Mouse (Mus musculus): Measurements from ENCODE around the gene Kdf1. TPM values are rescaled to one million over a fixed set of nuclear protein-coding genes. Genes with fewer than 3 reads are reported as not detected.

Kdf1 gene
- polyA plus RNA-seq (2011; ENCODE audit: insufficient read length, low read depth, missing spikeins): not detected in 2 replicates

DNA sequence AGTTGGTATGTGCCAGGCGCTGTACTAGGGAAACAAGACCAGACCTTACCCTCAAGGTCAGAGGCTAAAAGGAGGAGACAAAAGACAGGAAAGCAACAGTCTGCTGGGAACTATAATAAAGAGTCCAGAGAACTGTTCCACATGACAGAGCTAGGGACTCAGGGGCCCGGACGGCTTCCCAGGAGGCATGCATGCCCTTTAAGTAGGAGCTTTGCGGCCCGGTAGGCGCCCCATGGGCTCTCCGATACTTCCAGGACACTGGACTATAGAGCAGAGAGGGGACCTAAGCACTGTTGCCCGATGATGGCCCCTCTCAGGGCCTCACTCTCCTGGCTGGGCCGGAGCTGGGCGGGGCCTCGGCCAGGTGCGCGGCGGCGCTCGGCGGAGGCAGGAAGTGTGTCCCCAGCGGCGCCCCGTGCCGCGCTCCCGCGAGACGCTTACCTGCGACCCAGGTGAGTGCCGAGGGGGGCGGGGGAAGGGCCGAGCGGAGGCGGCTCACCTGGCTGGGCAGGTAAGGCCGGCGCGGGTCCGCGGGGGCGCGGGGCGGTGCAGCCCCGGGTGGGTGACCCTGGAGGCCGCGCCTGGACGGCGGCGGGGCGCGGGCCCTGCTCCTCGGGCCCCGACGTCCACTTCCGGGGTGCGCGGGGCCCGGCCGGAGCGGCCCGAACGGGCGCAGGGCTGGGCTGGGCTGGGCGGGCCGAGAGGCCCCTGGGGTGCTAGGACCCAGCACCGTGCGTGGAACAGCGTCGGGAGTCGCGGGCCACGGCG lies at the start of gene Kdf1:
Gene Kdf1, plus strand, starts transcription at position 363 of the 768 bp plus-strand sequence.
- H3K27ac ChIP-seq (ENCODE audit: insufficient read depth, low read length): no peak within 1 kb of the TSS
- H3K4me1 ChIP-seq (ENCODE audit: control insufficient read depth, insufficient read depth, low read length): no peaks in the 10 kb centered on the region
- no peak within 1 kb of the TSS for H3K4me3 ChIP-seq (ENCODE audit: insufficient read depth, low read length)
- TF ChIP-seq CTCF (IDR thresholded peaks at IDR 0.05; ENCODE audit: borderline replicate concordance, insufficient read depth, low read length): no peak

DNA sequence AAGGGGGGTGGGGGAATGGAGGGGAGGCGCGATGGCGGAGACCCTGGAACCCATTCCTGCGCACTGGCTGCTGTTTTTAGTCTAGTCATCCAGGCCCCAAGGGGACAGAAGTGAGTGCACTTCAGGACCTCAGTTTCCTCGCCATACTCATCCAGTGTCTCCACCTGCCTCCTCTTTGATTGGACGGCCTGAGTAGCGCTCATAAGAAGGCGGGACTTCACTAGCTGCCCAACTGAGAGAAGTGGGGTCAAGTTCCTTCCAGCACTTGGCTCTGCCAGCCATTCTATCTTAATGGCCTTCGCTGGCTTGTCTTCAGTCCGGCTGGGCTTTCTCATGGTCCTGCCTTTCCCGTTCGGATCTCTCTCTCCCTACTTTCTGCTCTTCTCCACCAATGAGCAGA lies 49.6 kb upstream of the Kdf1 start:
- no peak overlapping the region for H3K27ac ChIP-seq (ENCODE audit: insufficient read depth, low read length)
- TF ChIP-seq POLR2A (IDR thresholded peaks at IDR 0.05; ENCODE audit: low read depth, low read length) (no peak), CTCF (IDR thresholded peaks at IDR 0.05; ENCODE audit: borderline replicate concordance, insufficient read depth, low read length) (no peak)
- H3K4me3 ChIP-seq (ENCODE audit: insufficient read depth, low read length): no peak overlapping the region
- H3K4me1 ChIP-seq (ENCODE audit: control insufficient read depth, insufficient read depth, low read length): no peaks in the 10 kb centered on the region

DNA sequence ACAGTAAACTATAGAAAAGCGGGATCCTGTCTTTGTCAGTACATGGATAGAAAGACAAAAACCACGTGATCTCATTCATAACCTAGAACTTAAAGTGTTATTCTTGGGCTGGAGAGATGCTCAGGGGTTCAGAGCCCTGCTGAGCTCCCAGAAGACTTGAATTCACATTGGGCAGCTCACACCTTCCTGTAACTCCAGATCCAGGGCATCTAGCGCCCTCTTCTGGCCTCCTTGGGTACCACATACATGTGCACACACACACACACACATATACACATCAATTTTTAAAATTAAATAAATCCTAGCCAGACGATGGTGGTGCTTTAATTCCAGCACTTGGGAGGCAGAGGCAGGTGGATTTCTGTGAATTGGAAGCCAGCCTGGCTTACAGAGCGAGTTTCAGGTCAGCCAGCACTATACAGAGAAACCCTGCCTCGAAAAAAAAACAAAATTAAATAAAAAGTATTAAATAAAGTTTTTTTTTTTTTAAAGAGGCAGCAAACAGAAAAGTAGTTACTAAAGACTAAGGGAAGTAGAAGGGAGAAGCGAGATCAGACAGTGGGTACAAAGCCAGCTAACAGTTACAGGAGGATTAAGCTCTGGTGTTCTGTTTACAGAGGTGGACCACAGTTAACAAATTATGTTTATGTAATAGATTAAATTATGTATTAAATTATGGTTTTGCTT lies 47.5 kb upstream of the Kdf1 start:
- Histone ChIP-seq H3K4me1 (ENCODE audit: control insufficient read depth, insufficient read depth, low read length) (no peaks in the 10 kb centered on the region), H3K27ac (ENCODE audit: insufficient read depth, low read length) (no peak overlapping the region), H3K4me3 (ENCODE audit: insufficient read depth, low read length) (no peak overlapping the region)
- TF ChIP-seq CTCF (IDR thresholded peaks at IDR 0.05; ENCODE audit: borderline replicate concordance, insufficient read depth, low read length): no peak
- TF ChIP-seq POLR2A (IDR thresholded peaks at IDR 0.05; ENCODE audit: low read depth, low read length): no peak

DNA sequence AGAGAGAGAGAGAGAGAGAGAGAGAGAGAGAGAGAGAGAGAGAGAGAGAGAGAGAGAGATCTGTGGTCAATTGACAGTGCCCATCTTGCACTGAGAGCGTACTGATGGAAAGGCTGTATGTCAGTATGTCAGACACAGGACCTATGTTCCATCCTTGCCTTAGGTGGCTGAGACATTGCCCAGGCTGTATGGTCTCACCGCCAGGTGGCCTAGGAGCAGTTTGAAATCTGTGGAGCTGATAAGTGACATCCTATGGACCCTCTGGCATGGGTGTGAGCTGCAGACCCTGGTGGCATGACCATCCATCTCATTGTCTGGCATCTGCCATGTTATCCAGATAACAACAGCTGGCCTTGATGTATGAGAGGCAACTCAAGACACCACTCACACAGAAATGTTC lies 44.9 kb upstream of the Kdf1 start:
- no peaks in the 10 kb centered on the region for H3K4me1 ChIP-seq (ENCODE audit: control insufficient read depth, insufficient read depth, low read length)
- no peak for TF ChIP-seq POLR2A (IDR thresholded peaks at IDR 0.05; ENCODE audit: low read depth, low read length)
- peak; percentile 25; the same call in 1 of the 2 replicates for TF ChIP-seq CTCF (IDR thresholded peaks at IDR 0.05; ENCODE audit: borderline replicate concordance, insufficient read depth, low read length)
- H3K4me3 ChIP-seq (ENCODE audit: insufficient read depth, low read length): no peak overlapping the region
- no peak overlapping the region for H3K27ac ChIP-seq (ENCODE audit: insufficient read depth, low read length)

DNA sequence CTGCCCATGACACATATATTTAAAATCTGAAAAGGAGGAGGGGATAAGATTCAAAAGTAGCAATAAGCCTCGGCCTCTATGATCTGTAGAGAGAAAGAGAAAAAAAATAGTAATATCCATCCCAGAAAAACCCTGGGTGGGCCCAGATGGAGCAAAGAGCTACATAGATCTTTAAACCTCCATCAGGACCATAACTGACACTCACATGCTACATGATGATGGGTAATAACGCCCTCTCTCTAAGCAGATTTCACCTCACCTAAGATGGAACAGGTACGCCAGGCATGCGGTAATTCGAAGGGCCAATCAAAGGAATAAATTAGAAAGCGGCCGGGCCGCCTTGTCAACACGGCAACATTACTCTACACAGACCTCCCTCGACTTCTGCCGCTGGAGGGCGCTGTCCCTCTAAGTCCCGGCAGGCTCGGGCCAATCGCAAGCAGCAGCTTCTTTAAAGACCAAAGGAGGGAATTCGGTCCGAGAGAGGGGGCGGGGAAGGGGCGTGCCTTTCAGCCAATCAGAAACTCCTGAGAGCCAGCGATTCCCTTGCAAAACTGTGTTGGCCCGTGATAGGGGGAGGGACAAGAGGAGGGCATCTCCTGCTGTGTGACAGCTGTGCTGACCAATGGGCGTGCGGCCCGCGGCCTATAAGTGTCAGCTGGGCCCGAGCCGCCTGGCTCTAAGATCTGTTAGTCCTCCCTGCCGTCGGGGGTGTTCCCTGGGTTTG lies 39.1 kb upstream of the Kdf1 start, which contains the start of gene Tent5b:
Gene Tent5b, plus strand, starts transcription at position 675 of the 727 bp plus-strand sequence.
- TF ChIP-seq POLR2A (IDR thresholded peaks at IDR 0.05; ENCODE audit: low read depth, low read length) (peak; percentile 85), CTCF (IDR thresholded peaks at IDR 0.05; ENCODE audit: borderline replicate concordance, insufficient read depth, low read length) (peak; percentile 85)
- H3K27ac ChIP-seq (ENCODE audit: insufficient read depth, low read length): peak within 1 kb of the TSS; percentile 53
- peaks cover 12% of the 10 kb centered on the region; the same call in 1 of the 2 replicates for H3K4me1 ChIP-seq (ENCODE audit: control insufficient read depth, insufficient read depth, low read length)
- H3K4me3 ChIP-seq (ENCODE audit: insufficient read depth, low read length): peak within 1 kb of the TSS; percentile 59

DNA sequence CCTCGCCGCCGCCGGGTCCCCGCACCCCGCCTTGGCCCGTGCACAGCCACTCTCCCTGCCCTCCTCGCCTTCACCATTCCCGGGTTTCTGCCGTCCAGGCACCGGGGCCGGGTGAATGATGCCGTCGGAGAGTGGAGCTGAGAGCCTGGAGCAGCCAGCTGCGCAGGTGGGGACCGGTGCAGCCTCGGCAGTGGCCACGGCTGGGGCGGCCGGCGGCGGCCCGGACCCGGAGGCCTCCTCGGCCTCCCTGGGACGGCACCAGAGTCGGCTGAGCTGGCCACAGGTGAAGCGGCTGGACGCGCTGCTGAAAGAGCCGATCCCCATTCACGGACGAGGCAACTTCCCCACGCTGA lies 38.6 kb upstream of the Kdf1 start:
- H3K27ac ChIP-seq (ENCODE audit: insufficient read depth, low read length): peak overlapping the region; percentile 53; the same call in 1 of the 2 replicates
- TF ChIP-seq POLR2A (IDR thresholded peaks at IDR 0.05; ENCODE audit: low read depth, low read length): no peak
- TF ChIP-seq CTCF (IDR thresholded peaks at IDR 0.05; ENCODE audit: borderline replicate concordance, insufficient read depth, low read length): no peak

DNA sequence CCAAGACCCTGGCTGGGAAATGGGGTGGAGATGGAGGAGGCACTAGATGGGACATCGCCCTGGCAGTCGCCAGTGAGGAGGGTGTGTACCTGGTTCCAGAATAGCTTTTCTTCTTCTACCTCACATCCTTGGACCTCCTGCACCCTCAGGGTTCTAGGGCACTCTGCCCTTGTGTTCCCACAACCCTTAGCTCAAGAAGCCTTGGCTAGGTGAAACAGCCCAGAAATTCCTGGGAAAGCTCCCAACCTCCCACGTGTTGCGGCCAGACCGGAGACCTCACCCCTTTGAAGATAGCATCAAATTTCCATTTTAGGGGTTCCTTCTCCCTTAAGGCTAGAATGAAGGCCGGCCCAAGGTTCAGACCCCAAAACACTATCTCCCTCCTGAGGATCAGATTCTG lies 38.0 kb upstream of the Kdf1 start:
- TF ChIP-seq POLR2A (IDR thresholded peaks at IDR 0.05; ENCODE audit: low read depth, low read length) (0 out of 2 replicates have a peak, but pooled peaks have one; percentile 30), CTCF (IDR thresholded peaks at IDR 0.05; ENCODE audit: borderline replicate concordance, insufficient read depth, low read length) (no peak)
- Histone ChIP-seq H3K27ac (ENCODE audit: insufficient read depth, low read length) (peak overlapping the region; percentile 53), H3K4me3 (ENCODE audit: insufficient read depth, low read length) (peak overlapping the region; percentile 59), H3K4me1 (ENCODE audit: control insufficient read depth, insufficient read depth, low read length) (peaks cover 14% of the 10 kb centered on the region; the same call in 1 of the 2 replicates)

More for the DNA sequence above, 38.6 kb upstream of the Kdf1 start:
- Histone ChIP-seq H3K4me3 (ENCODE audit: insufficient read depth, low read length) (peak overlapping the region; percentile 59), H3K4me1 (ENCODE audit: control insufficient read depth, insufficient read depth, low read length) (peaks cover 14% of the 10 kb centered on the region; the same call in 1 of the 2 replicates)

DNA sequence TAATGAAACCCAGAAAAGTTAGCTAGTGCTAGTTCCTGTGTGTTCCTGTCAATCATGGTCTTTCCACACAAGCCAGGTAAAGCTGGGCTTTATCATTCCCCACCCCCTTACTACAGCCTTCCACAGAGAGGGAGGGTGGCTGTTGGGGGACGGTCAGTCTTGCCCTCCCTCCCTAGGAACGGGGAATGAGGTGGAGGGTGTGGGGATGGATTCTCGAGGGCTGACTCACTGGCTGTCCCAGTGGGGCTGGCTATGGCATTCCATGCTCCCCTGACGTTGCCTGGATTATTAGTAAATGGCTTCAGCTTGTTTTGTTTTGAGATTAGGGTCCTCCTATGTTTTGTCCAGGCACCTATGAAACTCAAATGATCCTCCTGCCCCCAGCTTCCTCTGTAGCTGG lies 37.3 kb upstream of the Kdf1 start:
- no peak for TF ChIP-seq POLR2A (IDR thresholded peaks at IDR 0.05; ENCODE audit: low read depth, low read length)
- no peak for TF ChIP-seq CTCF (IDR thresholded peaks at IDR 0.05; ENCODE audit: borderline replicate concordance, insufficient read depth, low read length)

DNA sequence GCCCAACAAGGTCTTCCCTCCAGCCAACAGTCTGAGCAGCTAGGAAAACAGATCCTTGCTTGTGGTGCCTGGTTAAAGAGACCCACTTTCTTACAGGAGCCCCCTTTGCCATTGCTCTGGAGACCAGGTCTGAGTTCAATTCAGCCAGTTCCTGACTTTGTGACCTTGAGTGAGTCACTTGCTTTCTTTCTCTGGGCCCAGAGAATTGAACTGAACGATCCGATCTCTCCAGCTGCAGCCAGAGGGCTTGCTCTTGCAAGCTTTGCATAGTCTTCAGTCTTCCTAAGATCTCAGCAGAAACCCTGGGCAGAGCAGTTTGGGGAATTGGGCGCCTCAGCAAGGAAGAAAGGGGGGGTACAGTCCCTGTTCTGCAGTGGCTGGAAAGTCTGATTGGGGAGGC lies 36.3 kb upstream of the Kdf1 start:
- Histone ChIP-seq H3K4me1 (ENCODE audit: control insufficient read depth, insufficient read depth, low read length) (peaks cover 14% of the 10 kb centered on the region; the same call in 1 of the 2 replicates), H3K4me3 (ENCODE audit: insufficient read depth, low read length) (no peak overlapping the region)
- no peak for TF ChIP-seq POLR2A (IDR thresholded peaks at IDR 0.05; ENCODE audit: low read depth, low read length)
- TF ChIP-seq CTCF (IDR thresholded peaks at IDR 0.05; ENCODE audit: borderline replicate concordance, insufficient read depth, low read length): no peak

More for the DNA sequence above, 37.3 kb upstream of the Kdf1 start:
- peaks cover 14% of the 10 kb centered on the region; the same call in 1 of the 2 replicates for H3K4me1 ChIP-seq (ENCODE audit: control insufficient read depth, insufficient read depth, low read length)
- H3K4me3 ChIP-seq (ENCODE audit: insufficient read depth, low read length): peak overlapping the region; percentile 59; the same call in 1 of the 2 replicates
- peak overlapping the region; percentile 42 for H3K27ac ChIP-seq (ENCODE audit: insufficient read depth, low read length)

More for the DNA sequence above, 36.3 kb upstream of the Kdf1 start:
- H3K27ac ChIP-seq (ENCODE audit: insufficient read depth, low read length): no peak overlapping the region

All from embryonic fibroblast, embryonic 13.5 days (primary cell).